Comparison of ENCODE assay signal across 14 mouse cellular contexts in the genomic region with DNA sequence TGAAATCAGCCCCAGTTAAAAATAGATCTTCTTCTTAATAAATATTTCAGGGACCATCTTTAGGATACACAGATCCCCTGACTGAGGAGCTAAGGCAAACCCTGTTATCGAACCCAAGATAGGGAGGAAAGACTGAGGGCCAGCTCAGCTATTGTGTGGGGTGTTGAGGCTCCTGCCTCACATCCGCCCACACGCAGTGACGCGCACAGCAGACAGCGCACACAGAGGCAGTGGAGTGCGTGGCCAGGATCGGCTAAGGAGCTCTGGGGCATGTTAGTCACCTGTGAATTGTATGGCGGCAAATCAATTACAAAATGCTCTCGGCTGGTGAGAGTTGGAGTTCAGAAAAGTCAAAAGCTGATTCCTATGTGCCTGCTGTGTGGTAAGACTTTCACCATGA. TPM values are rescaled to one million over a fixed set of nuclear protein-coding genes. Genes with fewer than 3 reads are reported as not detected.
A peak's percentile ranks its signal among the peaks of the same experiment; 100 is the strongest.
DNase-seq lines count a peak whose midpoint lies in the region; ATAC-seq and TF ChIP-seq lines count a peak whose summit lies in the region.
"Had no signal": no experiment of that assay in that cellular context is flagged by ENCODE, and none has a peak within 500 bp of the region (broad histone marks: within the 10 kb centered on the region; RNA-seq: fewer than 3 reads in every experiment).

No protein-coding gene starts in this region.

- H3K27me3 ChIP-seq in heart, postnatal 0 days (ENCODE audit: control insufficient read depth, insufficient read depth, low read length) = no peaks in the 10 kb centered on the region
- H3K27me3 ChIP-seq in heart, adult 2 months (ENCODE audit: control insufficient read depth, insufficient read depth, low read length) = peaks cover 3% of the 10 kb centered on the region; the same call in 1 of the 2 replicates
- H3K27me3 ChIP-seq in midbrain, embryonic 14.5 days (ENCODE audit: control insufficient read depth, insufficient read depth, low read length) = no peaks in the 10 kb centered on the region

- WGBS in heart, postnatal 0 days = 24% methylated on average over 10 of the region's 10 CpGs
- WGBS in heart, adult 2 months = 31% methylated on average over 10 of the region's 10 CpGs
- WGBS in midbrain, embryonic 14.5 days = 29% methylated on average over 10 of the region's 10 CpGs

- no peak overlapping the region for H3K27ac ChIP-seq in heart, postnatal 0 days (ENCODE audit: low read depth)
- H3K27ac ChIP-seq in heart, adult 2 months = no peak overlapping the region
- H3K27ac ChIP-seq in midbrain, embryonic 14.5 days (replicated peaks; ENCODE audit: low read depth, low read length) = peak overlapping the region; percentile 66; the same call in 1 of the 2 replicates
- H3K27ac ChIP-seq: gastrocnemius, adult 2 months; kidney, postnatal 0 days; lung, embryonic 15.5 days had no signal

- no peaks in the 10 kb centered on the region for H3K36me3 ChIP-seq in heart, postnatal 0 days (replicated peaks; ENCODE audit: control insufficient read depth, insufficient read depth, low read length)
- H3K36me3 ChIP-seq in heart, adult 2 months (ENCODE audit: control insufficient read depth, insufficient read depth, low read length) = no peaks in the 10 kb centered on the region
- H3K36me3 ChIP-seq in midbrain, embryonic 14.5 days (ENCODE audit: control insufficient read depth, insufficient read depth, low read length) = no peaks in the 10 kb centered on the region
- H3K36me3 ChIP-seq: lung, embryonic 15.5 days had no signal

- no peak for ATAC-seq in CD4-positive, CD25-positive, alpha-beta regulatory T cell, adult 4 months
- ATAC-seq in heart, postnatal 0 days (ENCODE audit: insufficient read depth, low read depth) = no peak
- ATAC-seq in midbrain, embryonic 14.5 days (ENCODE audit: low FRiP score, low TSS enrichment) = no peak
- ATAC-seq: Patski had no signal

- H3K9me3 ChIP-seq in heart, postnatal 0 days (replicated peaks; ENCODE audit: control insufficient read depth, low read length) = no peaks in the 10 kb centered on the region
- no peaks in the 10 kb centered on the region for H3K9me3 ChIP-seq in midbrain, embryonic 14.5 days (ENCODE audit: control insufficient read depth, low read length)
- H3K9me3 ChIP-seq: lung, embryonic 15.5 days had no signal

- no peak for TF ChIP-seq EP300 in heart, postnatal 0 days (IDR thresholded peaks at IDR 0.05; ENCODE audit: low read depth)
- TF ChIP-seq EP300 in heart, adult 2 months (IDR thresholded peaks at IDR 0.05; ENCODE audit: insufficient read depth, low read depth, low read length) = no peak

- H3K4me1 ChIP-seq in heart, postnatal 0 days (ENCODE audit: control insufficient read depth, insufficient read depth) = no peaks in the 10 kb centered on the region
- H3K4me1 ChIP-seq in heart, adult 2 months (ENCODE audit: control insufficient read depth, insufficient read depth, low read length) = no peaks in the 10 kb centered on the region
- peaks cover 20% of the 10 kb centered on the region; the same call in 1 of the 2 replicates for H3K4me1 ChIP-seq in midbrain, embryonic 14.5 days (ENCODE audit: control insufficient read depth, insufficient read depth, low read length)

- DNase-seq in CD4-positive, CD25-positive, alpha-beta regulatory T cell, adult 2 months (ENCODE audit: low read depth, low spot score) = peak; percentile 13
- DNase-seq in heart, postnatal 0 days (ENCODE audit: low spot score) = no peak
- no peak for DNase-seq in heart, adult 2 months
- DNase-seq in right cerebral cortex, adult 18-20 months = peak; percentile 77
- DNase-seq in right cerebral cortex, postnatal 4 days = no peak
- DNase-seq in midbrain, embryonic 14.5 days = peak; percentile 69
- DNase-seq in gastrocnemius, postnatal 36 days = no peak
- DNase-seq: gastrocnemius, adult 2 months; layer of hippocampus, postnatal 36 days; liver had no signal

- no peak for TF ChIP-seq CTCF in heart, postnatal 0 days (IDR thresholded peaks at IDR 0.05; ENCODE audit: low read depth)
- TF ChIP-seq CTCF in heart, adult 2 months (IDR thresholded peaks at IDR 0.05) = no peak

- H3K4me2 ChIP-seq in heart, postnatal 0 days (ENCODE audit: low read depth, low read length) = 0 out of 2 replicates have a peak overlapping the region, but pooled peaks have one; percentile 14
- no peak overlapping the region for H3K4me2 ChIP-seq in midbrain, embryonic 14.5 days (ENCODE audit: low read length)
- H3K4me2 ChIP-seq: lung, embryonic 15.5 days had no signal

- H3K9ac ChIP-seq in heart, postnatal 0 days (replicated peaks; ENCODE audit: low read depth, low read length) = no peak overlapping the region
- no peak overlapping the region for H3K9ac ChIP-seq in heart, adult 2 months (ENCODE audit: low read depth, low read length)
- no peak overlapping the region for H3K9ac ChIP-seq in midbrain, embryonic 14.5 days (replicated peaks; ENCODE audit: low read length)
- H3K9ac ChIP-seq: lung, embryonic 15.5 days had no signal

- H3K79me2 ChIP-seq in heart, adult 2 months (replicated peaks; ENCODE audit: control insufficient read depth, insufficient read depth, low read length) = no peaks in the 10 kb centered on the region

- no peak overlapping the region for H3K4me3 ChIP-seq in heart, postnatal 0 days (ENCODE audit: low read depth, low read length)
- H3K4me3 ChIP-seq in heart, adult 2 months = no peak overlapping the region
- H3K4me3 ChIP-seq in midbrain, embryonic 14.5 days (replicated peaks; ENCODE audit: low read depth, low read length) = no peak overlapping the region
- H3K4me3 ChIP-seq: gastrocnemius, adult 2 months; lung, embryonic 15.5 days had no signal

- no peak for TF ChIP-seq POLR2A in heart, adult 2 months (IDR thresholded peaks at IDR 0.05; ENCODE audit: insufficient read depth, low read depth, low read length)

- intact Hi-C loops in heart, adult 2 months (cut with DNase I) = no loop called here
- intact Hi-C loops in gastrocnemius, postnatal 36 days (cut with DNase I) = no loop called here

RNA-seq across cellular contexts. Expression of gene Nptx1, which starts 18.1 kb away (rescaled TPM):
- polyA plus RNA-seq in CD4-positive, CD25-positive, alpha-beta regulatory T cell, adult 4 months (2017; shearing (Covaris generic)) = not detected
- total RNA-seq in heart, postnatal 0 days (2014; rRNA removed; ENCODE audit: low replicate concordance) = 0.81 and 1.6 TPM in 2 replicates
- 0.23 TPM in 2 replicates for polyA plus RNA-seq in heart, postnatal 0 days (2015; fragmentation: Nextera tagmentation; extraction: Ambion mirVana)
- total RNA-seq in heart, adult 2 months (2021) = under 1 TPM; 0.09 to 0.23 TPM
- 0.12 and 0.16 TPM in 2 replicates for polyA plus RNA-seq in heart, adult 2 months (2012; rRNA removed)
- 10.1 and 11.3 TPM in 2 replicates for polyA plus RNA-seq in midbrain, embryonic 14.5 days (2014; fragmentation: Nextera tagmentation; extraction: Ambion mirVana)
- total RNA-seq in gastrocnemius, postnatal 36 days (2021) = under 1 TPM in 1 of 2 experiments, not detected in 1; 0.10 TPM
- total RNA-seq: gastrocnemius, adult 2 months had no signal

RNA-seq across cellular contexts. Expression of gene Rptor, which starts 37.0 kb away (rescaled TPM):
- 10 to 100 TPM in 1 of 2 experiments, 1 to 10 TPM in 1; 8.7 to 12.2 TPM for polyA plus RNA-seq in CD4-positive, CD25-positive, alpha-beta regulatory T cell, adult 4 months (2017; shearing (Covaris generic))
- 33.9 and 39.8 TPM in 2 replicates for total RNA-seq in heart, postnatal 0 days (2014; rRNA removed; ENCODE audit: low replicate concordance)
- 4.8 and 4.9 TPM in 2 replicates for polyA plus RNA-seq in heart, postnatal 0 days (2015; fragmentation: Nextera tagmentation; extraction: Ambion mirVana)
- 10 to 100 TPM; 32.1 to 32.4 TPM for total RNA-seq in heart, adult 2 months (2021)
- polyA plus RNA-seq in heart, adult 2 months (2012; rRNA removed) = 19.7 and 20.6 TPM in 2 replicates
- polyA plus RNA-seq in midbrain, embryonic 14.5 days (2014; fragmentation: Nextera tagmentation; extraction: Ambion mirVana) = 10.8 and 12.4 TPM in 2 replicates
- 10 to 100 TPM; 23.6 to 25.9 TPM for total RNA-seq in gastrocnemius, postnatal 36 days (2021)

Comparison
In these comparisons a context has a peak if more than half of its experiments do, and no peak if none do; other contexts are left out.
1. DNase-seq: peak in CD4-positive, CD25-positive, alpha-beta regulatory T cell, adult 2 months (single experiment), right cerebral cortex, adult 18-20 months (single experiment) and midbrain, embryonic 14.5 days (single experiment); none in heart, postnatal 0 days (single experiment), heart, adult 2 months (0 of 2), right cerebral cortex, postnatal 4 days (single experiment) and gastrocnemius, postnatal 36 days (0 of 2).